Mouse (Mus musculus) heart, adult 9 months (tissue): ENCODE measurements around the gene Gm20458.

Source experiments
- DNase-seq, 2 experiments: peaks; one replicate each; pipeline ENCODE4 v3.0.0; 2022; ENCODE audit warnings: low spot score in 2 of 2

Gm20458 gene

DNA sequence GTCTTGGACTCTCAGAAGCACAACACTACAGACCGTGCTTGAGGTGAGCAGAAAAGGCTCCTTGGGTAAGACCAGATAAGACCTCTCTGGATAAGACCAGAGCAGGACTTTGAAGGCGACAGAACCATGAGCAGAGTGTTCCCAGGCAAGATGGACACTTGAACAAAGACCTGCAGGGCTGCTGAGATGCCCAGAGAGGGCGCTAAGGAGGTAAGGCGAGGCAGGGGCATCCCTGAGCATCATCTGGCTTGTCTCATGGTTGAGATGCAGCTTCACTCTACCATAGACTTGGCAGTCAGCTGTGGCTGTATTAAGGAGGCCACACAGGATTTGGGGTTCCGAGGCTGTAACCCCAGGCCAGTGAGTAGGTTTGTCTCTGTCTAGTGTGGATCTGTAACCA lies 38.5 kb downstream of the Gm20458 start:
- DNase-seq: no peak

GRCm38 (mm10) chr2:164500511-164500910 lies 39.7 kb downstream of the Gm20458 start:
- DNase-seq: no peak

GRCm38 (mm10) chr2:164504919-164505318 lies 44.2 kb downstream of the Gm20458 start:
- DNase-seq: no peak

- DNase-seq: no peak
Measured at GRCm38 (mm10) chr2:164505619-164506347, 45.0 kb downstream of the Gm20458 start.

- DNase-seq: no peak
Measured at GRCm38 (mm10) chr2:164507811-164508210, 47.0 kb downstream of the Gm20458 start.

GRCm38 (mm10) chr2:164510621-164511190 lies 49.9 kb downstream of the Gm20458 start:
- no peak for DNase-seq

GRCm38 (mm10) chr2:164512121-164512909 lies 51.5 kb downstream of the Gm20458 start:
- peak; percentile 26 to 52 for DNase-seq

DNA sequence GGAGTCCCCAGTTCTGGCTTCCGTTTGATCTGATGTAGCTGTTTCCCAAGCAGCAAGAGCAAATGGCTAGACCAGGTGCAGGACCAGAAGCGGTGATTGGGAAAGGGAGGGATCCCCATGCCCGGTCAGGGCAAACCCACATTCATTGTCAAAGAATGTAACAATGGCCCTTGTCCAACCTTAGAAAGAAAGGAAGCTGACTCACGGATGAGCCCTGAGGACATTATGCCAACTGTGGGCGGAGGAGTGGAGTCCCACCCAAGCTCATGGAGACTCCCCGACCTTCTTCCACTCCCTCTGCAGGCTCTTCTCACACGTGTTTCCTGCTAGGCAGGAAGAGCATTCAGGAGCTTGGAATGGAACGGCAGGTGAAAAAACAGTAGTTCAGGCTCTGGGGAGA lies 52.6 kb downstream of the Gm20458 start:
- peak; percentile 76 to 89 for DNase-seq

DNA sequence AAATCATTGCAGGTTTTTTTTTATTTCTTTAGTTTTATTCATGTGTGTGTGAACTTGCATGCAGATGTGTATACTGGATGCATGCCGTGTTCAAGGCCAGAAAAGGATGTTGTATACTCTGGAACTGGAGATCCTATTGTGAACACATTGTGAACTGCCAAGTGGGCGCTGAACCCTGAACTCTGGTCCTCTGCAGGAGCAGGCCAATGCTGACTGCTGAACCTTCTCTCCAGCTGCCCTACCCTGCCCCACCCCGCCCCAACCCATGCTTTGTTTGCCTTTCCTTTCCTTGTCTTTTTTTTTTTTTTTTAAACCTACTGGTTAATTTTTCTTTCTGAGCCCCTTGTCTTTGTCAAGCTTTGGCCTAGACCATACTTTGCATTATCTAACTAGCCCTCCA lies 54.1 kb downstream of the Gm20458 start:
- DNase-seq: no peak

DNA sequence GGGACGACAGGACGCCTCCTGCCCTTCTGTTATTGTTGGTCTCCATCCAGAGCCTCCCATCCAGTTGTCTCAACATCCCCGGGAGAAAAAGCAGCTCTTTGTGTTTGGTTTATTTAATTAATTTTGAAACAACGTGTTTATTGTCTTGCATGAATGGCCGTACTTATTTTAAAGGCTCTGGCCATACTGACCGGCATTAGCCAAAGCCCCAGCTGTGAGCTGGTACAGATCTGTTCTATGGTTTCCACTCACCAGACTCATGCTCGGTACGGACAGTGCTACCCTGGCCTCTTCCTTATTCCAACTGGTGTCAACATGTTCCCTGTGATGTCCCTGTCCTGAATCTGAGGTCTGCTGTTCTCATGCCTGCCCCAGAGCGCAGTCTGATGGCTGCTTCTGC lies 55.1 kb downstream of the Gm20458 start:
- DNase-seq: no peak

- DNase-seq: no peak
Measured at GRCm38 (mm10) chr2:164516592-164516991, 55.8 kb downstream of the Gm20458 start.

DNA sequence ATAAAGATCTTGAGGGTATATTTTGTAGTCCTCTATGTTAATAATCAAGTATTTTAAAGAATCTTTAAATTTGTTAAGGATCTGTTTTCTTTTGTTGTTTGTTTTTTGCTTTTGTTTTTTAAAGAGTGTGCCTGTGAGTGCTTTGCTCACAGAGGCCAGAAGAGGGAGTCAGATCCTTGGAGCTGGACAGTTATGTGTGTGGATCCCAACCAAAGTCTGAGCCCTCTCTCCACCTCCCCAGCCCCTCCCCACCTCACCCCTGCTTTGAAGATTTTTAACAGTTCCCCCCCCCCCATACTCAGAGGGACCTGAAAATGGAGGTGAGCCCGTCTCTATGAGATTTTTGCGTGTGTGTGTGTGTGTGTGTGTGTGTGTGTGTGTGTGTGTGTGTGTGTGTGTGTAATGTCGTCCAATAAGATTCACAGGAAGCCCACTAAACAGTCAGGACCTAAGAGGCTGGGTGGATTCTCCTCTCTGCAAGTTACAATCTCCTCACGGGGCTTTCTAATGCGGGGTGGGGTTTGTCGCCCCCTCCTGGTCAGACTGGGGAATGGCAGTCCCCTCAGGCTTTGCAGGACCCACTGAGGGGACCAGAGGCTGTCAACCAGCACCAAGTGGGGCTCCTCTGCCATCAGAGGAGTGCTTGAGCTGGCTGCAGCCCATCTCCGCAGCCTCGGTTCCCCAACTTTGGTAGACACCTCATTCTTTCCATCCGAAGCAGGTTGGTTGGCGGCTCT lies 56.9 kb downstream of the Gm20458 start:
- DNase-seq: peak; percentile 55 to 64

DNA sequence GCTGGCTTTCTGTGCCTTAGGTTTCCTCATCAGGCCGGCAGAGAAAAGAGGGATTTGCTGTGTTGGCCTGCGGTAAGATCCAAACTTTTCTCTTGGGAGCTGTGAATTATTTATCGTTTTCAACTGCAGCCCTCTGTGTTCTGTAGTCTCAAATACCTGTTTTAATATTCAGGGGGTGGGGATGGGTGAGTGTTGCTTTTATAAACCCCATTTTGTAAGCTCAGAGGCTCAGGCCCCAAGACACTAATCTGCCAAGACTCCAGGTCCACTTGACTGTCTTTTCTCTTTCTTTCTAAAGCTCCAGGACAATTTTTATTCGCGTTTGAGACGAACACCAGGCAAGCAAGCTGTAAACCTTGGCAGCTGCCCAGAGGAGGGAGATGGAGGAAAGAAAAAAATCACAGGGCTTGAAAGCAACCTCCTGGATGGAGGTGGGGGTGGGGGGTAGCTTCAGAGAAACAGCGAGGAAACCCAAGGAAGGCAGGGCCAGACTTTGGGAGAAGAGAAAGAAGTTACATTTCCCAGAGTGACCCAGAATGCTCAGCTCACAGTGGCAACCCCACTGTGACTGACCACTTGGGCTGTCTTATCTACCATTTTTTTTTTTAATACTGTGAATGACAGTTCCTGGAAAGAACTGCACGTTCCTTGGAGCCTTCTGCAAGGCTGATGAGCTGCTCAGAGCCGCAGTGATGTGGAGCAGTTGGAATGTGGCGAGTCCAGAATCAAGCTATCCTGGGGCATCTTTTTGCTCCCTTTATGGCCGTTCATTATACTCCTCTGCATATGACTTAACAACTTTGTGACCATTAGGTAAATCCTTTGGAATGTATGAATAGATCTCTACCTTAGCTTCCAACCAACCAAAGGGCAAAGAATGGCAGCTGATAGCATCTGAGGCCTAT lies 57.8 kb downstream of the Gm20458 start:
- no peak for DNase-seq

- DNase-seq: no peak
Measured at GRCm38 (mm10) chr2:164519171-164519526, 58.4 kb downstream of the Gm20458 start.

GRCm38 (mm10) chr2:164520782-164521181 lies 60.0 kb downstream of the Gm20458 start:
- DNase-seq: peak in 1 of 2 experiments; percentile 43

DNA sequence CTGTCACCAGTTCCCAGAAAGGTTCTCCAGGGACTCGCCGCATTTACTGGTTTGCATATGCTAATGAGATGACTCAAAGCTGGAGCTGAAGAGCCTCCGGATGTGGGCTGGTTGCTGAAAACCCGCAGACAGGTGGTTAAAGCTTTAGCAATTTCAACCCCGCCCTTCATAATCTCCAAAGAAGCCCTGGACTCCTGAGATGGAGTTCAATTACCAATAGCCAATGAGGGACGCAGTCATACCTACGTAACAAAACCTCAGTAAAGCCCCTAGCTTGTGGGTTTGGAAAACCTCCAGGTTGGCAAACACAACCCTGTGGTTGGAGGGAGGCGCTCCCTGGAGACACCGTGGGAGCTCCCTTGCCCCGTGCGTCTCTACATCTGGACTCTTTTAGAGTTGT lies 61.1 kb downstream of the Gm20458 start:
- DNase-seq: no peak

DNA sequence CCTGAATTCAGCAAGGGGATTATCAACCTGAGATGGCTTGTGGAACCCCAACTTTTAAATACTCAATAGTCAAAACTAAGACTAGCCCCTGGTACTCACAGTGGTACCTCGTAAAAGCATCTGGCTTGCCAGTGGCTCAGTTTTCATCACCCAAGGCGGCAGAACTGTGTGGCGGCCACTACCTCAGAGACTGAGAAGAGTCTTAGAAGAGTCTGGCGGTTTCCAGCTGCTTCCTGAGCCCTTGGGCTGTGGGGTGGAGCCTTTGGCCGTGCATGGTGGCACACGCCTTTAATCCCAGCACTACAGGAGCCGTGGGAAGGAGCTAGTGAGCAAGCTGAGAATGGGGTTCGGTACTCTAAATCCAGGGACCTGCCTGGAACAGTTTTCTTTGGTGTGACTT lies 61.5 kb downstream of the Gm20458 start:
- DNase-seq: no peak

DNA sequence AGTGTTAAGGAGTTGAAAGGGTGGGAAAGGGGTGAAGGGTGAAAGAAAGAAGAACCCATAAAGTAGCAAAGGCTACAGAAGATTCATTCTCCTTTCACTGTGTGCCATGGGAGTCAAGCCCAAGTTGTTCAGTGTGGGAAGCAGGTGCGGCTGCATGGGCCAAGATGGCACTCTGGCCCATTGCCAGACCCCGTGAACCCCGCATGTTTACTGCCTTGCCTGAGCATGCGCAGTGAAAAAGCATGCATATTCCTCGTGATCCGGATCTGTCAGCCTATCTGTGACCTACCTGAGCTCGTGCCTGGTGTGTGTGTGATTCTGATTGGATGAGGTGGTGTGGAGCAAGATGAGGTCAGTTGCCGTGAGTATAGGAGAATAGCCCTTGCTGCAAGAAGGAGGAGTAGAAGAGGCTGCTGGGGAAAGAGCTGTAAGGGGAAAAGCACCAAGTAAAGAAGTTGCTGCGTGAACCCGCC lies 62.6 kb downstream of the Gm20458 start:
- no peak for DNase-seq

DNA sequence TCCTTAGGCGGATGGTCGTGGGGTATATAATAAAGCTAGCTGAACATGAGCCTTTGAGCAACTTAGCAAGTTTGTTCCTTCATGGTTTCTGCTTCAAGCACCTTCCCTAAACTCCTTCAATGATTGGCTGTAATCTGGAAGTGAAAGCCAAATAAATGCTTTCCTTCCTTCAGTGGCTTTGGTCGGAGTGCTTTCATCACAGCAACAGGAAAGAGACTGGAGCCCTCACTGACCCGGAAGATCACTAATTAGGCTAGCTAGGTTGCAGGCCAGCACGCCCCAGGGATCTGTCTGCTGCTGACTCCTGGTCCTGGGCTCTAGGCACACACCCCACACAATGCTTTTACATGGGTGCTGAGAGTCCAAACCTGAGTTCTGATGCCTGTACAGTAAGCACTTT lies 67.8 kb downstream of the Gm20458 start:
- no peak for DNase-seq

- peak; percentile 28 to 49 for DNase-seq
Measured at GRCm38 (mm10) chr2:164531169-164531568, 70.4 kb downstream of the Gm20458 start.

DNA sequence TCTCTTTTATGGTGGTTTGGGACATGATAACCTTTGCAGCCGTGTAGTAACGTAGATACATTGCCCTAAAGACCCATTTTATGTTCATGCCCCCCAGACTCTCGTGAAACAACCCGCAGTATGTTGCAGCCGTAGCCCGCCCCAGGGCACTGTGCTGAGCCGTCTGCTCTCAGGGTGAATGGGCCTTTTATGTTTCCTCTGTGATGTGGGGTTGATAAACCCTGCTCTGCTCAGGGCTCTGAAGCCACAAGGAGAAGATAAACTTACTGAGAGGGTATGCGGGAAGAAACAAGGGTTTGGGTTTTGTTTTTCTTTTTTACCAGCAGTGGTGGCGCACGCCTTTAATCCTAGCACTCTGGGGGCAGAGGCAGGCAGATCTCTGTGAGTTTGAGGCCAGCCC lies 73.5 kb downstream of the Gm20458 start:
- DNase-seq: no peak
